Comparison of ENCODE assay signal across 8 mouse cellular contexts in the genomic region with DNA sequence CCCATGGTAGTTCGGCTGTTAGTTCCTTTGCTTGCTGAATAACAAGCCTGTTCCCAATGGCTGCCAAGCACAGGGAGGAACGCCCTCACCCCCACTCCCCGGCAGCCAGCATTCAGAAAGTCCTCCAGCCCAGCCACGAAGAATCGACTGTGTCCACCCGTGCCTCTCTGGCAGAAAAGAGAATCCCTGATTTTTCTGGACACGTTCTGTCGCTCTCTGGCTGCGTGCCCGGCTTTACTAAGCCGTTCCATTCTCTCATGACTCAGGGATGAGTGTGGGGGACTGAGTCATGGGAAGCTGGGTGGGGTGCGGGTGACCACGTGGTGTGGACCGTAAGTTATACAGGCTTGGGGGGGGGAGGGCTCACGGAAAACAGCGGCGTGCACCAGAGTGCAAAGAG.
A peak's percentile ranks its signal among the peaks of the same experiment; 100 is the strongest.
DNase-seq lines count a peak whose midpoint lies in the region; ATAC-seq and TF ChIP-seq lines count a peak whose summit lies in the region.

No protein-coding gene starts in this region.

- H3K9ac ChIP-seq in midbrain, embryonic 16.5 days (ENCODE audit: low read depth, low read length) = no peak overlapping the region
- no peak overlapping the region for H3K9ac ChIP-seq in midbrain, embryonic 11.5 days (ENCODE audit: low read length)
- H3K9ac ChIP-seq in heart, embryonic 16.5 days (ENCODE audit: low read length) = no peak overlapping the region

- no peak overlapping the region for H3K4me3 ChIP-seq in midbrain, embryonic 16.5 days (ENCODE audit: low read depth, low read length)
- no peak overlapping the region for H3K4me3 ChIP-seq in midbrain, embryonic 11.5 days (ENCODE audit: low read depth, low read length)
- H3K4me3 ChIP-seq in heart, embryonic 16.5 days (ENCODE audit: low read length) = no peak overlapping the region
- no peak overlapping the region for H3K4me3 ChIP-seq in left cerebral cortex, adult 2 months

- 73% methylated on average over 17 of the region's 17 CpGs for WGBS in midbrain, embryonic 16.5 days
- WGBS in midbrain, embryonic 11.5 days = 90% methylated on average over 17 of the region's 17 CpGs
- WGBS in heart, embryonic 16.5 days = 53% methylated on average over 17 of the region's 17 CpGs

- ATAC-seq in midbrain, embryonic 16.5 days = peak; percentile 45; the same call in 1 of the 2 replicates
- ATAC-seq in midbrain, embryonic 11.5 days (ENCODE audit: low FRiP score) = no peak
- ATAC-seq in heart, embryonic 16.5 days (replicated peaks; ENCODE audit: extremely low read depth, insufficient read depth, low FRiP score) = peak; percentile 76

- intact Hi-C loops in left cerebral cortex, adult 2 months (cut with DNase I) = loop anchor here (5.0 kb wide), 2 partner anchors 45 to 80 kb away; no protein-coding TSS in a partner anchor

- no peak overlapping the region for H3K27ac ChIP-seq in midbrain, embryonic 16.5 days (ENCODE audit: low read length)
- H3K27ac ChIP-seq in midbrain, embryonic 11.5 days (ENCODE audit: low read depth, low read length) = no peak overlapping the region
- no peak overlapping the region for H3K27ac ChIP-seq in heart, embryonic 16.5 days (ENCODE audit: low read length)
- H3K27ac ChIP-seq in left cerebral cortex, adult 2 months = no peak overlapping the region

- H3K27me3 ChIP-seq in midbrain, embryonic 16.5 days (ENCODE audit: control insufficient read depth, insufficient read depth, low read depth, low read length) = no peaks in the 10 kb centered on the region
- no peaks in the 10 kb centered on the region for H3K27me3 ChIP-seq in midbrain, embryonic 11.5 days (ENCODE audit: control insufficient read depth, insufficient read depth, low read length)
- no peaks in the 10 kb centered on the region for H3K27me3 ChIP-seq in heart, embryonic 16.5 days (ENCODE audit: control insufficient read depth, insufficient read depth, low read length)

- no peak for TF ChIP-seq CTCF in left cerebral cortex, adult 2 months (IDR thresholded peaks at IDR 0.05)

- no peaks in the 10 kb centered on the region for H3K4me1 ChIP-seq in midbrain, embryonic 16.5 days (ENCODE audit: control insufficient read depth, insufficient read depth, low read length)
- H3K4me1 ChIP-seq in midbrain, embryonic 11.5 days (ENCODE audit: control insufficient read depth, insufficient read depth, low read length) = no peaks in the 10 kb centered on the region
- H3K4me1 ChIP-seq in heart, embryonic 16.5 days (ENCODE audit: control insufficient read depth, insufficient read depth, low read length) = no peaks in the 10 kb centered on the region

- DNase-seq in midbrain, embryonic 11.5 days (ENCODE audit: low spot score, missing footprints) = no peak
- DNase-seq in cerebellum, postnatal 10 days = peak; percentile 91 to 92
- peak; percentile 72 to 88 for DNase-seq in left cerebral cortex, adult 2 months (ENCODE audit: extremely low spot score in 1 of 2, low spot score in 2 of 2)
- DNase-seq in right cerebral cortex, adult 18-20 months = peak; percentile 87
- no peak for DNase-seq in thymus, postnatal 10 days (ENCODE audit: low spot score in 2 of 2)
- DNase-seq in thymus, postnatal 36 days = no peak

- no peak overlapping the region for H3K4me2 ChIP-seq in midbrain, embryonic 16.5 days (ENCODE audit: low read length)
- H3K4me2 ChIP-seq in midbrain, embryonic 11.5 days = no peak overlapping the region
- H3K4me2 ChIP-seq in heart, embryonic 16.5 days (ENCODE audit: low read depth, low read length) = no peak overlapping the region

- no peaks in the 10 kb centered on the region for H3K36me3 ChIP-seq in midbrain, embryonic 16.5 days (ENCODE audit: control insufficient read depth, insufficient read depth, low read length)
- no peaks in the 10 kb centered on the region for H3K36me3 ChIP-seq in midbrain, embryonic 11.5 days (ENCODE audit: control insufficient read depth, insufficient read depth, low read length)
- H3K36me3 ChIP-seq in heart, embryonic 16.5 days (ENCODE audit: control insufficient read depth, insufficient read depth) = no peaks in the 10 kb centered on the region

- H3K9me3 ChIP-seq in midbrain, embryonic 16.5 days (replicated peaks; ENCODE audit: control insufficient read depth, low read length, poor library complexity, severe bottlenecking) = no peaks in the 10 kb centered on the region
- H3K9me3 ChIP-seq in midbrain, embryonic 11.5 days (ENCODE audit: control insufficient read depth, low read length) = no peaks in the 10 kb centered on the region
- no peaks in the 10 kb centered on the region for H3K9me3 ChIP-seq in heart, embryonic 16.5 days (replicated peaks; ENCODE audit: control insufficient read depth, low read length)

Comparison
In these comparisons a context has a peak if more than half of its experiments do, and no peak if none do; other contexts are left out.
1. DNase-seq: peak in cerebellum, postnatal 10 days (2 of 2), left cerebral cortex, adult 2 months (2 of 2) and right cerebral cortex, adult 18-20 months (single experiment); none in midbrain, embryonic 11.5 days (single experiment), thymus, postnatal 10 days (0 of 2) and thymus, postnatal 36 days (0 of 2).